Mouse (Mus musculus): Measurements from ENCODE around the gene Cpn1. TPM values are rescaled to one million over a fixed set of nuclear protein-coding genes. Genes with fewer than 3 reads are reported as not detected.

The Cpn1 gene
- total and polyA plus RNA-seq, 3 experiments: 0.27 to 0.33 TPM; not detected in 1

- H3K9me3 ChIP-seq (replicated peaks; ENCODE audit: insufficient read depth, low read length): no peaks in the 10 kb centered on the region
- DNase-seq (ENCODE audit: low read depth, low spot score): no peak
- H3K36me3 ChIP-seq (ENCODE audit: control insufficient read depth in 1 of 2, insufficient read depth in 2 of 2, low read length in 2 of 2): peaks cover 0 to 8% of the 10 kb centered on the region in 2 experiments; a peak in 2 of 4 replicates
- H3K27ac ChIP-seq (ENCODE audit: control insufficient read depth, low read depth, low read length): no peak overlapping the region
- H3K79me2 ChIP-seq (ENCODE audit: control insufficient read depth, insufficient read depth, low read length, poor library complexity): no peaks in the 10 kb centered on the region; the same call in 1 of the 2 replicates
- H3K4me1 ChIP-seq (ENCODE audit: control insufficient read depth in 1 of 2, insufficient read depth in 2 of 2, low read length in 2 of 2): peaks cover 3 to 14% of the 10 kb centered on the region in 2 experiments; a peak in 3 of 4 replicates
- no peak for TF ChIP-seq BHLHE40 (IDR thresholded peaks at IDR 0.05; ENCODE audit: borderline replicate concordance, low read depth, low read length)
- TF ChIP-seq CHD2 (IDR thresholded peaks at IDR 0.05; ENCODE audit: low read length): no peak
- no peak for TF ChIP-seq RCOR1 (IDR thresholded peaks at IDR 0.05; ENCODE audit: low read depth, low read length)
- TF ChIP-seq NELFE (IDR thresholded peaks at IDR 0.05; ENCODE audit: low read depth, low read length): no peak
- no peak for TF ChIP-seq NRF1 (IDR thresholded peaks at IDR 0.05; ENCODE audit: insufficient read depth, low read depth, low read length, poor library complexity, severe bottlenecking)
- TF ChIP-seq HCFC1 (IDR thresholded peaks at IDR 0.05; ENCODE audit: low read depth, low read length): no peak
- TF ChIP-seq TAL1 (IDR thresholded peaks at IDR 0.05; ENCODE audit: low read length): no peak
- no peak for TF ChIP-seq USF1 (IDR thresholded peaks at IDR 0.05; ENCODE audit: low read depth, low read length)
- TF ChIP-seq USF2 (IDR thresholded peaks at IDR 0.05; ENCODE audit: borderline replicate concordance in 1 of 2, insufficient read depth in 1 of 2, low read depth in 1 of 2, low read length in 2 of 2): no peak
- no peak overlapping the region for H3K4me3 ChIP-seq (ENCODE audit: control insufficient read depth in 1 of 2, insufficient read depth in 1 of 2, low read depth in 2 of 2, low read length in 2 of 2)
- H3K27me3 ChIP-seq (ENCODE audit: control insufficient read depth in 1 of 2, insufficient read depth in 2 of 2, low read length in 2 of 2): no peaks in the 10 kb centered on the region
- H3K9ac ChIP-seq (ENCODE audit: control insufficient read depth, low read depth, low read length, poor library complexity, severe bottlenecking): no peak overlapping the region
Observed at GRCm38 (mm10) chr19:43938355-43938754, 48.0 kb downstream of the Cpn1 start.

- Histone ChIP-seq H3K9me3 (replicated peaks; ENCODE audit: insufficient read depth, low read length) (no peaks in the 10 kb centered on the region), H3K36me3 (ENCODE audit: control insufficient read depth in 1 of 2, insufficient read depth in 2 of 2, low read length in 2 of 2) (peaks cover 0 to 2% of the 10 kb centered on the region in 2 experiments; a peak in 1 of 4 replicates), H3K9ac (ENCODE audit: control insufficient read depth, low read depth, low read length, poor library complexity, severe bottlenecking) (no peak overlapping the region), H3K27ac (ENCODE audit: control insufficient read depth, low read depth, low read length) (no peak overlapping the region), H3K4me3 (ENCODE audit: control insufficient read depth in 1 of 2, insufficient read depth in 1 of 2, low read depth in 2 of 2, low read length in 2 of 2) (no peak overlapping the region), H3K27me3 (ENCODE audit: control insufficient read depth in 1 of 2, insufficient read depth in 2 of 2, low read length in 2 of 2) (no peaks in the 10 kb centered on the region), H3K4me1 (ENCODE audit: control insufficient read depth in 1 of 2, insufficient read depth in 2 of 2, low read length in 2 of 2) (peaks cover under 1 to 2% of the 10 kb centered on the region in 2 experiments; a peak in 1 of 4 replicates), H3K79me2 (ENCODE audit: control insufficient read depth, insufficient read depth, low read length, poor library complexity) (no peaks in the 10 kb centered on the region)
- no peak for TF ChIP-seq ZNF384 (IDR thresholded peaks at IDR 0.05; ENCODE audit: low read depth, low read length)
- TF ChIP-seq ZMIZ1 (IDR thresholded peaks at IDR 0.05; ENCODE audit: low read depth, low read length): no peak
- no peak for TF ChIP-seq POLR2A (IDR thresholded peaks at IDR 0.05; ENCODE audit: control insufficient read depth in 1 of 2, insufficient read depth in 1 of 2, low read depth in 1 of 2, low read length in 2 of 2, poor library complexity in 1 of 2)
- TF ChIP-seq BHLHE40 (IDR thresholded peaks at IDR 0.05; ENCODE audit: borderline replicate concordance, low read depth, low read length): no peak
- no peak for TF ChIP-seq SMC3 (IDR thresholded peaks at IDR 0.05; ENCODE audit: low read depth, low read length)
- no peak for DNase-seq (ENCODE audit: low read depth, low spot score)
Observed at GRCm38 (mm10) chr19:43930926-43931325, 55.4 kb downstream of the Cpn1 start.

GRCm38 (mm10) chr19:43930366-43930765, 56.0 kb downstream of the Cpn1 start:
- Histone ChIP-seq H3K9ac (ENCODE audit: control insufficient read depth, low read depth, low read length, poor library complexity, severe bottlenecking) (no peak overlapping the region), H3K36me3 (ENCODE audit: control insufficient read depth in 1 of 2, insufficient read depth in 2 of 2, low read length in 2 of 2) (no peaks in the 10 kb centered on the region), H3K9me3 (replicated peaks; ENCODE audit: insufficient read depth, low read length) (no peaks in the 10 kb centered on the region), H3K4me1 (ENCODE audit: control insufficient read depth in 1 of 2, insufficient read depth in 2 of 2, low read length in 2 of 2) (peaks cover 0 to 7% of the 10 kb centered on the region in 2 experiments; a peak in 2 of 4 replicates), H3K4me3 (ENCODE audit: control insufficient read depth in 1 of 2, insufficient read depth in 1 of 2, low read depth in 2 of 2, low read length in 2 of 2) (no peak overlapping the region), H3K27ac (ENCODE audit: control insufficient read depth, low read depth, low read length) (no peak overlapping the region), H3K27me3 (ENCODE audit: control insufficient read depth in 1 of 2, insufficient read depth in 2 of 2, low read length in 2 of 2) (no peaks in the 10 kb centered on the region), H3K79me2 (ENCODE audit: control insufficient read depth, insufficient read depth, low read length, poor library complexity) (no peaks in the 10 kb centered on the region)
- no peak for DNase-seq (ENCODE audit: low read depth, low spot score)
- no peak for TF ChIP-seq SIN3A (IDR thresholded peaks at IDR 0.05; ENCODE audit: low read length)
- no peak for TF ChIP-seq JUND (IDR thresholded peaks at IDR 0.05; ENCODE audit: low read depth, low read length)
- TF ChIP-seq MXI1 (IDR thresholded peaks at IDR 0.05; ENCODE audit: low read depth, low read length): no peak
- TF ChIP-seq RAD21 (IDR thresholded peaks at IDR 0.05; ENCODE audit: low read depth, low read length): no peak
- no peak for TF ChIP-seq ZMIZ1 (IDR thresholded peaks at IDR 0.05; ENCODE audit: low read depth, low read length)
- no peak for TF ChIP-seq BHLHE40 (IDR thresholded peaks at IDR 0.05; ENCODE audit: borderline replicate concordance, low read depth, low read length)
- no peak for TF ChIP-seq CTCF (IDR thresholded peaks at IDR 0.05 in 2 of 3, conservative IDR thresholded peaks at IDR 0.05 in 1 of 3; ENCODE audit: control insufficient read depth in 1 of 3, insufficient read depth in 1 of 3, low read depth in 2 of 3, low read length in 3 of 3, poor library complexity in 1 of 3, severe bottlenecking in 1 of 3)
- TF ChIP-seq ZKSCAN1 (IDR thresholded peaks at IDR 0.05; ENCODE audit: low read depth, low read length): no peak
- TF ChIP-seq NRF1 (IDR thresholded peaks at IDR 0.05; ENCODE audit: insufficient read depth, low read depth, low read length, poor library complexity, severe bottlenecking): no peak
- no peak for TF ChIP-seq GABPA (IDR thresholded peaks at IDR 0.05; ENCODE audit: low read depth, low read length)
- TF ChIP-seq TCF12 (IDR thresholded peaks at IDR 0.05; ENCODE audit: low read depth, low read length): no peak
- TF ChIP-seq CHD2 (IDR thresholded peaks at IDR 0.05; ENCODE audit: low read length): no peak
- TF ChIP-seq NELFE (IDR thresholded peaks at IDR 0.05; ENCODE audit: low read depth, low read length): no peak
- no peak for TF ChIP-seq SMC3 (IDR thresholded peaks at IDR 0.05; ENCODE audit: low read depth, low read length)
- no peak for TF ChIP-seq ETS1 (IDR thresholded peaks at IDR 0.05; ENCODE audit: low read depth, low read length)
- TF ChIP-seq MEF2A (IDR thresholded peaks at IDR 0.05; ENCODE audit: extremely low read depth, insufficient replicate concordance, low read depth, low read length, poor library complexity, severe bottlenecking): no peak
- TF ChIP-seq CHD1 (IDR thresholded peaks at IDR 0.05; ENCODE audit: low read depth, low read length): no peak

All from MEL (cell line).